Comparison of ENCODE assay signal across 10 mouse cellular contexts in genomic region chr1:112456047-112456446, GRCm38 (mm10).
DNase-seq lines count a peak whose midpoint lies in the region; ATAC-seq and TF ChIP-seq lines count a peak whose summit lies in the region.
"Had no signal": no experiment of that assay in that cellular context is flagged by ENCODE, and none has a peak within 500 bp of the region (broad histone marks: within the 10 kb centered on the region; RNA-seq: fewer than 3 reads in every experiment).

No protein-coding gene starts in this region.

- no peaks in the 10 kb centered on the region for H3K36me3 ChIP-seq in liver, adult 2 months (ENCODE audit: control insufficient read depth, insufficient read depth, low read length)
- H3K36me3 ChIP-seq in liver, embryonic 12.5 days = no peaks in the 10 kb centered on the region
- no peaks in the 10 kb centered on the region for H3K36me3 ChIP-seq in forebrain, embryonic 10.5 days (replicated peaks)
- no peaks in the 10 kb centered on the region for H3K36me3 ChIP-seq in small intestine, adult 2 months (ENCODE audit: control insufficient read depth, insufficient read depth, low read length)
- H3K36me3 ChIP-seq: embryonic facial prominence, embryonic 12.5 days; lung, embryonic 15.5 days had no signal

- H3K4me3 ChIP-seq in liver, adult 2 months (ENCODE audit: insufficient read depth, low read depth, low read length) = no peak overlapping the region
- H3K4me3 ChIP-seq in liver, embryonic 12.5 days = no peak overlapping the region
- no peak overlapping the region for H3K4me3 ChIP-seq in forebrain, embryonic 10.5 days
- no peak overlapping the region for H3K4me3 ChIP-seq in small intestine, adult 2 months (ENCODE audit: low read depth, low read length)
- H3K4me3 ChIP-seq: embryonic facial prominence, embryonic 12.5 days; lung, embryonic 15.5 days had no signal

- H3K4me1 ChIP-seq in liver, adult 2 months (ENCODE audit: control insufficient read depth, insufficient read depth, low read length) = peaks cover 1% of the 10 kb centered on the region; the same call in 1 of the 2 replicates
- H3K4me1 ChIP-seq in liver, embryonic 12.5 days = no peaks in the 10 kb centered on the region
- H3K4me1 ChIP-seq in forebrain, embryonic 10.5 days = no peaks in the 10 kb centered on the region
- H3K4me1 ChIP-seq in small intestine, adult 2 months (ENCODE audit: control insufficient read depth, insufficient read depth, insufficient read length, low read length) = no peaks in the 10 kb centered on the region
- H3K4me1 ChIP-seq: embryonic facial prominence, embryonic 12.5 days; lung, embryonic 15.5 days had no signal

- no peak overlapping the region for H3K27ac ChIP-seq in liver, adult 2 months (replicated peaks; ENCODE audit: insufficient read depth, low read depth, low read length)
- no peak overlapping the region for H3K27ac ChIP-seq in liver, embryonic 12.5 days
- H3K27ac ChIP-seq in forebrain, embryonic 10.5 days = no peak overlapping the region
- no peak overlapping the region for H3K27ac ChIP-seq in small intestine, adult 2 months (ENCODE audit: insufficient read depth, low read depth, low read length)
- H3K27ac ChIP-seq: embryonic facial prominence, embryonic 12.5 days; lung, embryonic 15.5 days had no signal

- no peaks in the 10 kb centered on the region for H3K79me2 ChIP-seq in liver, adult 2 months (ENCODE audit: control insufficient read depth, insufficient read depth, low read length)

- H3K9me3 ChIP-seq in liver, embryonic 12.5 days (replicated peaks) = no peaks in the 10 kb centered on the region
- H3K9me3 ChIP-seq in forebrain, embryonic 10.5 days = no peaks in the 10 kb centered on the region
- H3K9me3 ChIP-seq: embryonic facial prominence, embryonic 12.5 days; lung, embryonic 15.5 days had no signal

- no peak overlapping the region for H3K9ac ChIP-seq in liver, adult 2 months (ENCODE audit: low read depth, low read length)
- no peak overlapping the region for H3K9ac ChIP-seq in liver, embryonic 12.5 days
- H3K9ac ChIP-seq: embryonic facial prominence, embryonic 12.5 days; lung, embryonic 15.5 days had no signal

- no peak for TF ChIP-seq POLR2A in liver, adult 2 months (IDR thresholded peaks at IDR 0.05; ENCODE audit: extremely low read depth, insufficient read depth, low read length)
- no peak for TF ChIP-seq POLR2A in small intestine, adult 2 months (IDR thresholded peaks at IDR 0.05; ENCODE audit: low read depth, low read length)

- 40% methylated on average over 11 of the region's 11 CpGs for WGBS in liver, adult 2 months
- WGBS in liver, embryonic 12.5 days (ENCODE audit: insufficient replicate concordance) = 38% methylated on average over 11 of the region's 11 CpGs
- 40% methylated on average over 11 of the region's 11 CpGs for WGBS in forebrain, embryonic 10.5 days
- 47% methylated on average over 11 of the region's 11 CpGs for WGBS in small intestine, adult 2 months

- no peak for ATAC-seq in liver, embryonic 12.5 days

- DNase-seq in liver, adult 2 months (ENCODE audit: extremely low read depth, low read depth, low spot score) = peak; percentile 43
- DNase-seq in adrenal gland, postnatal 10 days = peak; percentile 49
- DNase-seq in forebrain, embryonic 10.5 days (ENCODE audit: extremely low spot score, low spot score) = peak; percentile 45
- DNase-seq in kidney, adult 9 months = peak; percentile 13
- peak; percentile 67 for DNase-seq in mesoderm, embryonic 11.5 days (ENCODE audit: low read depth, low spot score)
- DNase-seq in heart, adult 8-10 months (ENCODE audit: low spot score) = no peak

- TF ChIP-seq CTCF in liver, adult 2 months (IDR thresholded peaks at IDR 0.05; ENCODE audit: low read depth, low read length) = peak; percentile 32; the same call in 1 of the 2 replicates
- peak; percentile 19; the same call in 1 of the 2 replicates for TF ChIP-seq CTCF in small intestine, adult 2 months (IDR thresholded peaks at IDR 0.05; ENCODE audit: extremely low read depth, insufficient read length, insufficient replicate concordance, low read depth, low read length)

- H3K4me2 ChIP-seq in liver, embryonic 12.5 days = no peak overlapping the region
- H3K4me2 ChIP-seq: embryonic facial prominence, embryonic 12.5 days; lung, embryonic 15.5 days had no signal

- H3K27me3 ChIP-seq in liver, adult 2 months (ENCODE audit: control insufficient read depth, insufficient read depth, low read length) = no peaks in the 10 kb centered on the region
- no peaks in the 10 kb centered on the region for H3K27me3 ChIP-seq in liver, embryonic 12.5 days (replicated peaks)
- H3K27me3 ChIP-seq in forebrain, embryonic 10.5 days (ENCODE audit: poor library complexity, severe bottlenecking) = no peaks in the 10 kb centered on the region
- no peaks in the 10 kb centered on the region for H3K27me3 ChIP-seq in small intestine, adult 2 months (ENCODE audit: control insufficient read depth, insufficient read depth, low read length)
- H3K27me3 ChIP-seq: embryonic facial prominence, embryonic 12.5 days; lung, embryonic 15.5 days had no signal
